Mouse (Mus musculus): ENCODE data around the gene Glrx5.

Gene Glrx5

GRCm38 (mm10) chr12:105032147-105032831 is at the start of gene Glrx5:
Glrx5 (plus strand) TSS chr12:105032688.
- in situ Hi-C loops (cut with MseI, MboI), result no loop called here

- in situ Hi-C loops (cut with MseI, MboI), result no loop called here
Observed at GRCm38 (mm10) chr12:104983476-104983875, 49.0 kb upstream of the Glrx5 start.

GRCm38 (mm10) chr12:104985088-104985487 is 47.4 kb upstream of the Glrx5 start:
- in situ Hi-C loops (cut with MseI, MboI), result no loop called here

GRCm38 (mm10) chr12:104986001-104986400 is 46.5 kb upstream of the Glrx5 start:
- in situ Hi-C loops (cut with MseI, MboI), result no loop called here

- in situ Hi-C loops (cut with MseI, MboI), result no loop called here
Observed at GRCm38 (mm10) chr12:104986781-104987180, 45.7 kb upstream of the Glrx5 start.

GRCm38 (mm10) chr12:104987936-104988335 is 44.6 kb upstream of the Glrx5 start:
- in situ Hi-C loops (cut with MseI, MboI), result no loop called here

- in situ Hi-C loops (cut with MseI, MboI), result no loop called here
Observed at GRCm38 (mm10) chr12:104990741-104991454, 41.6 kb upstream of the Glrx5 start.

- in situ Hi-C loops (cut with MseI, MboI), result no loop called here
Observed at GRCm38 (mm10) chr12:104992123-104992741, 40.3 kb upstream of the Glrx5 start.

GRCm38 (mm10) chr12:104992838-104993237 is 39.6 kb upstream of the Glrx5 start:
- in situ Hi-C loops (cut with MseI, MboI), result no loop called here

GRCm38 (mm10) chr12:104995259-104995876 is 37.1 kb upstream of the Glrx5 start:
- in situ Hi-C loops (cut with MseI, MboI), result no loop called here

- in situ Hi-C loops (cut with MseI, MboI), result no loop called here
Observed at GRCm38 (mm10) chr12:104996012-104996728, 36.3 kb upstream of the Glrx5 start.

- in situ Hi-C loops (cut with MseI, MboI), result no loop called here
Observed at GRCm38 (mm10) chr12:104997159-104997558, 35.3 kb upstream of the Glrx5 start.

- in situ Hi-C loops (cut with MseI, MboI), result no loop called here
Observed at GRCm38 (mm10) chr12:104997641-104998293, 34.7 kb upstream of the Glrx5 start.

GRCm38 (mm10) chr12:104998541-104998940 is 33.9 kb upstream of the Glrx5 start:
- in situ Hi-C loops (cut with MseI, MboI), result no loop called here

- in situ Hi-C loops (cut with MseI, MboI), result no loop called here
Observed at GRCm38 (mm10) chr12:104999171-104999570, 33.3 kb upstream of the Glrx5 start.

- in situ Hi-C loops (cut with MseI, MboI), result no loop called here
Observed at GRCm38 (mm10) chr12:105000487-105001283, 31.8 kb upstream of the Glrx5 start.

- in situ Hi-C loops (cut with MseI, MboI), result no loop called here
Observed at GRCm38 (mm10) chr12:105001317-105001716, 31.2 kb upstream of the Glrx5 start.

GRCm38 (mm10) chr12:105002340-105003132 is 30.0 kb upstream of the Glrx5 start:
- in situ Hi-C loops (cut with MseI, MboI), result no loop called here

GRCm38 (mm10) chr12:105003158-105003557 is 29.3 kb upstream of the Glrx5 start:
- in situ Hi-C loops (cut with MseI, MboI), result no loop called here
